Mouse (Mus musculus): Measurements from ENCODE around the gene Acsf2. TPM values are rescaled to one million over a fixed set of nuclear protein-coding genes. Genes with fewer than 3 reads are reported as not detected.

Acsf2 gene
- polyA plus RNA-seq, 1 experiment: 8.3 TPM

- H3K4me3 ChIP-seq (ENCODE audit: control insufficient read depth, low read depth, low read length): no peak overlapping the region
- H3K27ac ChIP-seq (ENCODE audit: control insufficient read depth, insufficient read depth, low read depth, low read length): no peak overlapping the region
- TF ChIP-seq CTCF (IDR thresholded peaks at IDR 0.05; ENCODE audit: control insufficient read depth, insufficient read depth, insufficient replicate concordance, low read depth, low read length): no peak
- no peak for TF ChIP-seq POLR2A (IDR thresholded peaks at IDR 0.05; ENCODE audit: control insufficient read depth, low read depth, low read length)
- no peaks in the 10 kb centered on the region for H3K27me3 ChIP-seq (ENCODE audit: control insufficient read depth, insufficient read depth, low read length)
- H3K4me1 ChIP-seq (ENCODE audit: control insufficient read depth, insufficient read depth, low read length): peaks cover 2% of the 10 kb centered on the region; the same call in 1 of the 2 replicates
- no peaks in the 10 kb centered on the region for H3K36me3 ChIP-seq (ENCODE audit: control insufficient read depth, insufficient read depth, low read length)
Observed at GRCm38 (mm10) chr11:94571850-94572249, 29.8 kb downstream of the Acsf2 start.

- H3K27me3 ChIP-seq (ENCODE audit: control insufficient read depth, insufficient read depth, low read length): no peaks in the 10 kb centered on the region
- TF ChIP-seq POLR2A (IDR thresholded peaks at IDR 0.05; ENCODE audit: control insufficient read depth, low read depth, low read length): no peak
- TF ChIP-seq CTCF (IDR thresholded peaks at IDR 0.05; ENCODE audit: control insufficient read depth, insufficient read depth, insufficient replicate concordance, low read depth, low read length): no peak
- no peak overlapping the region for H3K4me3 ChIP-seq (ENCODE audit: control insufficient read depth, low read depth, low read length)
- H3K36me3 ChIP-seq (ENCODE audit: control insufficient read depth, insufficient read depth, low read length): no peaks in the 10 kb centered on the region
- peaks cover 2% of the 10 kb centered on the region; the same call in 1 of the 2 replicates for H3K4me1 ChIP-seq (ENCODE audit: control insufficient read depth, insufficient read depth, low read length)
- no peak overlapping the region for H3K27ac ChIP-seq (ENCODE audit: control insufficient read depth, insufficient read depth, low read depth, low read length)
Observed at GRCm38 (mm10) chr11:94570612-94571011, 31.1 kb downstream of the Acsf2 start.

GRCm38 (mm10) chr11:94567326-94567725 lies 34.3 kb downstream of the Acsf2 start:
- TF ChIP-seq POLR2A (IDR thresholded peaks at IDR 0.05; ENCODE audit: control insufficient read depth, low read depth, low read length) (no peak), CTCF (IDR thresholded peaks at IDR 0.05; ENCODE audit: control insufficient read depth, insufficient read depth, insufficient replicate concordance, low read depth, low read length) (no peak)
- peaks cover 16% of the 10 kb centered on the region for H3K4me1 ChIP-seq (ENCODE audit: control insufficient read depth, insufficient read depth, low read length)
- no peak overlapping the region for H3K27ac ChIP-seq (ENCODE audit: control insufficient read depth, insufficient read depth, low read depth, low read length)
- no peaks in the 10 kb centered on the region for H3K36me3 ChIP-seq (ENCODE audit: control insufficient read depth, insufficient read depth, low read length)
- H3K27me3 ChIP-seq (ENCODE audit: control insufficient read depth, insufficient read depth, low read length): no peaks in the 10 kb centered on the region
- H3K4me3 ChIP-seq (ENCODE audit: control insufficient read depth, low read depth, low read length): no peak overlapping the region

GRCm38 (mm10) chr11:94566534-94566933 lies 35.1 kb downstream of the Acsf2 start:
- Histone ChIP-seq H3K36me3 (ENCODE audit: control insufficient read depth, insufficient read depth, low read length) (no peaks in the 10 kb centered on the region), H3K4me3 (ENCODE audit: control insufficient read depth, low read depth, low read length) (no peak overlapping the region), H3K4me1 (ENCODE audit: control insufficient read depth, insufficient read depth, low read length) (peaks cover 16% of the 10 kb centered on the region), H3K27ac (ENCODE audit: control insufficient read depth, insufficient read depth, low read depth, low read length) (no peak overlapping the region), H3K27me3 (ENCODE audit: control insufficient read depth, insufficient read depth, low read length) (no peaks in the 10 kb centered on the region)
- TF ChIP-seq CTCF (IDR thresholded peaks at IDR 0.05; ENCODE audit: control insufficient read depth, insufficient read depth, insufficient replicate concordance, low read depth, low read length) (no peak), POLR2A (IDR thresholded peaks at IDR 0.05; ENCODE audit: control insufficient read depth, low read depth, low read length) (no peak)

DNA sequence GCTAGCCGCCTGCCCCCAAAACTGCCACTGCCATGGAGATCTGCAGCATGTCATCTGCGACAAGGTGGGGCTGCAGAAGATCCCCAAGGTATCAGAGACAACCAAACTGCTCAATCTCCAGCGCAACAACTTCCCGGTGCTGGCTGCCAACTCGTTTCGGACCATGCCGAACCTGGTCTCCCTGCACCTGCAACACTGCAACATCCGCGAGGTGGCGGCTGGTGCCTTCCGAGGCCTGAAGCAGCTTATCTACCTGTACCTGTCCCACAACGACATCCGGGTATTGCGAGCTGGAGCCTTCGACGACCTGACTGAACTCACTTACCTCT lies 36.6 kb downstream of the Acsf2 start:
- H3K4me3 ChIP-seq (ENCODE audit: control insufficient read depth, low read depth, low read length): peak overlapping the region; percentile 19; the same call in 1 of the 2 replicates
- no peaks in the 10 kb centered on the region for H3K27me3 ChIP-seq (ENCODE audit: control insufficient read depth, insufficient read depth, low read length)
- H3K4me1 ChIP-seq (ENCODE audit: control insufficient read depth, insufficient read depth, low read length): peaks cover 16% of the 10 kb centered on the region
- no peaks in the 10 kb centered on the region for H3K36me3 ChIP-seq (ENCODE audit: control insufficient read depth, insufficient read depth, low read length)
- H3K27ac ChIP-seq (ENCODE audit: control insufficient read depth, insufficient read depth, low read depth, low read length): no peak overlapping the region
- TF ChIP-seq POLR2A (IDR thresholded peaks at IDR 0.05; ENCODE audit: control insufficient read depth, low read depth, low read length) (no peak), CTCF (IDR thresholded peaks at IDR 0.05; ENCODE audit: control insufficient read depth, insufficient read depth, insufficient replicate concordance, low read depth, low read length) (no peak)

DNA sequence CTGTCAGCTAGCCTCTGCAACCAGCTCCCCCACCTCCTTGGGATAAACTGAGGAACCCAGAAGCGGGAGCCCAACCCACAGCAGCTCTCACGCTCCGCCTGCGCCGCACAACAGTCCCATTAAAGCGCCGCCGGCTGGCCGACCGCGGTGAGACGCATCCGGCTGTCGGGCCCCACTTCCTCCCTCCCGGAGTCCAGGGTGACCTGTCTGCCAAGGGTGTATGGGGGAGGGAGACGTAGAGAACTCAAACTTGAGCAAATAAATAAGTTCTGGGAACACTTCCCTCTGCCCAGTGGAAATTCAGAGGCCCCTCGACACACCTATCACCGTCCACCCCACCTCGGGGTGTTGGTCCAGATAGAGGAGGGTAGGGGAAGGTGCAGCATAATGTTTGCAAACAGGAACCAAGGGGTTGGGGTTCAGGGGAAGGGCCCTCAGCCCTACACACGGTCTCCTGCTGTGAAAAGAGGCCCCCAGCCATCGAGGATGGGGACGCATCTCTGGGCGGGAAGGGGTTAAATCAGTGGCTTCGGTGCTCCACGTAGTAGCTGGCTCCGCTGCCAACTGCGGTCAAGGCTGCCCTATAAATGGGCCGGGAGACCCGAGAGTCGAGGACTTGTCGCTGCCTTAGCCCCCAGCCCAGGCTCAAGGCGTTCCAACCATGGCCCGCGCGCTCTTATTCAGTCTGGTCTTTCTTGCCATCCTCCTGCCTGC lies 37.1 kb downstream of the Acsf2 start, which contains the start of gene Chad:
TSS of gene Chad (plus strand) at position 611 of the 714 bp plus-strand sequence.
- H3K4me3 ChIP-seq (ENCODE audit: control insufficient read depth, low read depth, low read length): peak within 1 kb of the TSS; percentile 19
- no peaks in the 10 kb centered on the region for H3K27me3 ChIP-seq (ENCODE audit: control insufficient read depth, insufficient read depth, low read length)
- H3K27ac ChIP-seq (ENCODE audit: control insufficient read depth, insufficient read depth, low read depth, low read length): no peak within 1 kb of the TSS
- TF ChIP-seq CTCF (IDR thresholded peaks at IDR 0.05; ENCODE audit: control insufficient read depth, insufficient read depth, insufficient replicate concordance, low read depth, low read length): no peak
- TF ChIP-seq POLR2A (IDR thresholded peaks at IDR 0.05; ENCODE audit: control insufficient read depth, low read depth, low read length): no peak
- H3K4me1 ChIP-seq (ENCODE audit: control insufficient read depth, insufficient read depth, low read length): peaks cover 16% of the 10 kb centered on the region
- no peaks in the 10 kb centered on the region for H3K36me3 ChIP-seq (ENCODE audit: control insufficient read depth, insufficient read depth, low read length)

DNA sequence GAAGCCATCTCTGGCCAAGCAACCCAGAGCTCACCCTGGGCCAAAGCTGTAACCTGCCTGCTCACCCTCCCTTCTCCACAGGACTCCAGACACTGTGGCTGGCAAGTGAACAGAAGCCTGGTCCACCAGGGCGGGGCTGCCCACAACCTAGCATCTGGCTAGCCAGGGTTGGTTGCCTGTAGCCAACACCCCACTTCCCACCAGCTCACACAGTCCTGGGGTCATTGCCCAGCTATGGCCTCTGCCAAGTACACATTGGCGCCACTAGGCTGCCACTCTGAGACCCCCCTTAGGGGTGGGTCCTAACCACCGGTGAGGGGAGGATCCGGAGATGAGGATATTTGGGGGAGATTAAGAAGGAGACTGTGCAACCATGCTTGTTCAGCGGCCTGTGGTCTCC lies 37.9 kb downstream of the Acsf2 start:
- H3K4me1 ChIP-seq (ENCODE audit: control insufficient read depth, insufficient read depth, low read length): peaks cover 16% of the 10 kb centered on the region
- H3K4me3 ChIP-seq (ENCODE audit: control insufficient read depth, low read depth, low read length): no peak overlapping the region
- no peaks in the 10 kb centered on the region for H3K27me3 ChIP-seq (ENCODE audit: control insufficient read depth, insufficient read depth, low read length)
- no peaks in the 10 kb centered on the region for H3K36me3 ChIP-seq (ENCODE audit: control insufficient read depth, insufficient read depth, low read length)
- H3K27ac ChIP-seq (ENCODE audit: control insufficient read depth, insufficient read depth, low read depth, low read length): no peak overlapping the region
- TF ChIP-seq CTCF (IDR thresholded peaks at IDR 0.05; ENCODE audit: control insufficient read depth, insufficient read depth, insufficient replicate concordance, low read depth, low read length) (no peak), POLR2A (IDR thresholded peaks at IDR 0.05; ENCODE audit: control insufficient read depth, low read depth, low read length) (no peak)

Data from testis, adult 2 months (tissue).